Mouse (Mus musculus) liver, embryonic 14.5 days (tissue): ENCODE results near the gene Rara. TPM values are rescaled to one million over a fixed set of nuclear protein-coding genes. Genes with fewer than 3 reads are reported as not detected.

Experiments
- ATAC-seq: fragments of 200-750 bp; cut with Nextera tagmentation; 2 replicates; pipeline ENCODE4 v1.8.0; 2017; ENCODE audit warnings: moderate number of reproducible peaks, mild to moderate bottlenecking, moderate library complexity; ENCODE audit not compliant: insufficient read depth
- DNase-seq, 3 experiments: peaks; one replicate each; pipeline ENCODE4 v3.0.0-alpha.2; 2012 to 2013; ENCODE audit warnings: low read depth in 3 of 3, low spot score in 3 of 3
- H3K27ac ChIP-seq: fragments of 300-500 bp; sonication (generic); 2 replicates; pipeline ENCODE4 v1.5.1; 2014; ENCODE audit warnings: moderate library complexity, mild to moderate bottlenecking, control low read depth, inconsistent platforms
- H3K27me3 ChIP-seq: fragments of 300-500 bp; sonication (generic); 2 replicates; pipeline ENCODE4 v1.6.1; 2014; ENCODE audit warnings: mild to moderate bottlenecking, low read length, moderate library complexity; ENCODE audit not compliant: control insufficient read depth, insufficient read depth
- H3K36me3 ChIP-seq: fragments of 300-500 bp; sonication (generic); replicated peaks from 2 replicates; pipeline ENCODE4 v1.6.1; 2014; ENCODE audit warnings: low read depth; ENCODE audit not compliant: control insufficient read depth, insufficient read depth
- H3K4me1 ChIP-seq, 2 experiments: fragments of 200-500 bp in 1 of 2; fragments of 300-500 bp in 1 of 2; sonication (generic) in 1 of 2; replicated peaks; 2 replicates each; pipeline ENCODE4 v1.6.1; 2012 to 2014; ENCODE audit warnings: antibody characterized with exemption in 1 of 2, inconsistent platforms in 1 of 2, low read length in 1 of 2; ENCODE audit not compliant: control insufficient read depth in 2 of 2, insufficient read depth in 2 of 2
- H3K4me2 ChIP-seq: fragments of 300-500 bp; sonication (generic); 2 replicates; pipeline ENCODE4 v1.6.1; 2014; ENCODE audit warnings: low read depth, mild to moderate bottlenecking, control low read depth, moderate library complexity
- H3K4me3 ChIP-seq, 2 experiments: fragments of 200-500 bp in 1 of 2; fragments of 300-500 bp in 1 of 2; sonication (generic) in 1 of 2; 2 replicates each; pipeline ENCODE4 v1.5.1; 2012 to 2014; ENCODE audit warnings: low read depth in 2 of 2, low read length in 2 of 2, mild to moderate bottlenecking in 2 of 2, control low read depth in 1 of 2, inconsistent platforms in 1 of 2, moderate library complexity in 1 of 2; ENCODE audit not compliant: insufficient read depth in 1 of 2
- H3K9ac ChIP-seq: fragments of 300-500 bp; sonication (generic); replicated peaks from 2 replicates; pipeline ENCODE4 v1.6.1; 2014; ENCODE audit warnings: mild to moderate bottlenecking, control low read depth, moderate library complexity
- H3K9me3 ChIP-seq: fragments of 300-500 bp; sonication (generic); 2 replicates; pipeline ENCODE4 v1.6.1; 2016; ENCODE audit warnings: low read length, mixed read lengths; ENCODE audit not compliant: control insufficient read depth
- CTCF ChIP-seq: IDR thresholded peaks from 2 replicates; pipeline ENCODE4 v1.5.1; 2016; ENCODE audit warnings: antibody characterized with exemption, low read depth, control low read depth
- EP300 ChIP-seq: IDR thresholded peaks from 2 replicates; pipeline ENCODE4 v1.6.1; 2016; ENCODE audit warnings: antibody characterized with exemption, low read depth
- WGBS: fragments of 180-500 bp; shearing (Covaris S2); extraction: QIAGEN DNeasy Blood & Tissue Kit; methylation state at CpG from one replicate; pipeline ENCODE4 v1.1.7; 2014; ENCODE audit not compliant: insufficient replicate concordance; 5-methylcytosine and 5-hydroxymethylcytosine counted together
- polyA plus RNA-seq, 2 experiments: library from polyadenylated mRNA; depleted of rRNA in 1 of 2; stranded (reverse) in 1 of 2; unstranded in 1 of 2; fragments of >200 nt; fragmentation: Nextera tagmentation in 1 of 2; extraction: Ambion mirVana in 1 of 2; gene quantifications; 2 replicates each; pipeline versions ENCODE4 v1.2.1 to v1.2.3; 2012 to 2014

Rara gene
- polyA plus RNA-seq, 2 experiments = 1.9 to 3.2 TPM

GRCm38 (mm10) chr11:98972801-98973360 is 45.3 kb downstream of the Rara start:
- Histone ChIP-seq H3K27ac (no peak overlapping the region), H3K9me3 (no peaks in the 10 kb centered on the region), H3K27me3 (peaks cover 4% of the 10 kb centered on the region; the same call in 1 of the 2 replicates), H3K4me1 (no peaks in the 10 kb centered on the region), H3K36me3 (peaks cover 2% of the 10 kb centered on the region; the same call in 1 of the 2 replicates), H3K4me2 (no peak overlapping the region), H3K9ac (no peak overlapping the region), H3K4me3 (no peak overlapping the region)
- no peak for TF ChIP-seq EP300
- TF ChIP-seq CTCF = no peak
- 0 out of 2 replicates have a peak, but pooled peaks have one; percentile 14 for ATAC-seq
- WGBS = 70% methylated on average over 9 of the region's 9 CpGs
- DNase-seq = no peak

GRCm38 (mm10) chr11:98973584-98973983 is 46.0 kb downstream of the Rara start:
- Histone ChIP-seq H3K4me1 (no peaks in the 10 kb centered on the region), H3K4me2 (no peak overlapping the region), H3K9me3 (no peaks in the 10 kb centered on the region), H3K9ac (no peak overlapping the region), H3K36me3 (peaks cover 2% of the 10 kb centered on the region; the same call in 1 of the 2 replicates), H3K27ac (no peak overlapping the region), H3K4me3 (no peak overlapping the region), H3K27me3 (peaks cover 2% of the 10 kb centered on the region; the same call in 1 of the 2 replicates)
- TF ChIP-seq EP300 (no peak), CTCF (no peak)
- no peak for DNase-seq
- WGBS = 82% methylated on average over 14 of the region's 14 CpGs
- no peak for ATAC-seq

- TF ChIP-seq CTCF = no peak
- TF ChIP-seq EP300 = no peak
- 65% methylated on average over 6 of the region's 6 CpGs for WGBS
- no peak overlapping the region for H3K4me2 ChIP-seq
Observed at GRCm38 (mm10) chr11:98974213-98974612, 46.6 kb downstream of the Rara start.

GRCm38 (mm10) chr11:98974871-98975719 is 47.5 kb downstream of the Rara start:
- H3K4me2 ChIP-seq = no peak overlapping the region
- H3K9me3 ChIP-seq = no peaks in the 10 kb centered on the region
- H3K9ac ChIP-seq = no peak overlapping the region
- DNase-seq (peak in 2 of 3 experiments; percentile 45 to 53), ATAC-seq (no peak)
- H3K27ac ChIP-seq = no peak overlapping the region
- no peak overlapping the region for H3K4me3 ChIP-seq
- H3K27me3 ChIP-seq = no peaks in the 10 kb centered on the region
- TF ChIP-seq CTCF (peak; percentile 92), EP300 (no peak)
- peaks cover 2% of the 10 kb centered on the region; the same call in 1 of the 2 replicates for H3K36me3 ChIP-seq
- WGBS = 43% methylated on average over 5 of the region's 5 CpGs
- H3K4me1 ChIP-seq = no peaks in the 10 kb centered on the region

More at GRCm38 (mm10) chr11:98974213-98974612, 46.6 kb downstream of the Rara start:
- no peak overlapping the region for H3K4me3 ChIP-seq
- H3K9me3 ChIP-seq = no peaks in the 10 kb centered on the region
- no peak overlapping the region for H3K9ac ChIP-seq
- H3K27ac ChIP-seq = no peak overlapping the region
- no peaks in the 10 kb centered on the region for H3K4me1 ChIP-seq
- no peak for DNase-seq
- H3K36me3 ChIP-seq = peaks cover 2% of the 10 kb centered on the region; the same call in 1 of the 2 replicates
- ATAC-seq = no peak
- no peaks in the 10 kb centered on the region; the same call in 1 of the 2 replicates for H3K27me3 ChIP-seq
